Mouse (Mus musculus) myocyte (in vitro differentiated cells): Measurements from ENCODE around the gene Fam118b. TPM values are rescaled to one million over a fixed set of nuclear protein-coding genes. Genes with fewer than 3 reads are reported as not detected.

Experiments used
- H3K27me3 ChIP-seq: one replicate; pipeline ENCODE4 v1.6.1; 2011; ENCODE audit not compliant: control insufficient read depth, insufficient read depth, insufficient read length
- H3K36me3 ChIP-seq: one replicate; pipeline ENCODE4 v1.6.1; 2011; ENCODE audit not compliant: control insufficient read depth, insufficient read depth
- H3K4me2 ChIP-seq: one replicate; pipeline ENCODE4 v1.6.1; 2011; ENCODE audit warnings: low read depth, control low read depth
- H3K4me3 ChIP-seq: one replicate; pipeline ENCODE4 v1.5.1; 2011; ENCODE audit warnings: mild to moderate bottlenecking, control low read depth, moderate library complexity
- H3K79me2 ChIP-seq: one replicate; pipeline ENCODE4 v1.6.1; 2011; ENCODE audit not compliant: control insufficient read depth, insufficient read depth
- H3ac ChIP-seq: one replicate; pipeline ENCODE4 v1.6.1; 2011; ENCODE audit not compliant: control insufficient read depth, insufficient read length
- CEBPB ChIP-seq: IDR thresholded peaks from 2 replicates; pipeline ENCODE4 v1.6.1; 2011; ENCODE audit warnings: mild to moderate bottlenecking, moderate library complexity; ENCODE audit not compliant: poor library complexity, insufficient read depth, severe bottlenecking
- E2F4 ChIP-seq: IDR thresholded peaks from one replicate; pipeline ENCODE4 v1.6.1; 2011; ENCODE audit warnings: mild to moderate bottlenecking, control low read depth, moderate library complexity; ENCODE audit not compliant: insufficient read depth
- MAX ChIP-seq: IDR thresholded peaks from one replicate; pipeline ENCODE4 v1.6.1; 2011; ENCODE audit warnings: low read depth, mild to moderate bottlenecking, control low read depth
- MYOD1 ChIP-seq, 3 experiments: IDR thresholded peaks; one replicate each; pipeline ENCODE4 v1.6.1; 2011; ENCODE audit warnings: control low read depth in 2 of 3, low read depth in 2 of 3, mild to moderate bottlenecking in 2 of 3, moderate library complexity in 1 of 3; ENCODE audit not compliant: insufficient read length in 2 of 3, control insufficient read depth in 1 of 3
- MYOG ChIP-seq, 3 experiments: IDR thresholded peaks; one replicate each; pipeline ENCODE4 v1.6.1; 2011; ENCODE audit warnings: control low read depth in 2 of 3, low read depth in 2 of 3, mild to moderate bottlenecking in 2 of 3; ENCODE audit not compliant: insufficient read length in 2 of 3, control insufficient read depth in 1 of 3, insufficient read depth in 1 of 3
- POLR2A ChIP-seq: IDR thresholded peaks from one replicate; pipeline ENCODE4 v1.6.1; 2011; ENCODE audit warnings: low read depth, mild to moderate bottlenecking, control low read depth, moderate library complexity; ENCODE audit not compliant: insufficient read length
- POLR2AphosphoS2 ChIP-seq: IDR thresholded peaks from one replicate; pipeline ENCODE4 v1.6.1; 2011; ENCODE audit warnings: low read depth, control low read depth; ENCODE audit not compliant: insufficient read length
- REST ChIP-seq: IDR thresholded peaks from one replicate; pipeline ENCODE4 v1.6.1; 2011; ENCODE audit warnings: mild to moderate bottlenecking, control low read depth, moderate library complexity; ENCODE audit not compliant: insufficient read depth, insufficient read length
- SRF ChIP-seq: IDR thresholded peaks from one replicate; pipeline ENCODE4 v1.6.1; 2011; ENCODE audit warnings: low read depth; ENCODE audit not compliant: control insufficient read depth, insufficient read length
- TCF12 ChIP-seq: IDR thresholded peaks from one replicate; pipeline ENCODE4 v1.6.1; 2011; ENCODE audit warnings: mild to moderate bottlenecking, control low read depth; ENCODE audit not compliant: poor library complexity, insufficient read depth, severe bottlenecking
- TCF3 ChIP-seq: IDR thresholded peaks from one replicate; pipeline ENCODE4 v1.6.1; 2011; ENCODE audit warnings: low read depth, control low read depth; ENCODE audit not compliant: insufficient read length
- USF1 ChIP-seq: IDR thresholded peaks from one replicate; pipeline ENCODE4 v1.6.1; 2011; ENCODE audit warnings: low read depth, mild to moderate bottlenecking, control low read depth, moderate library complexity
- polyA plus RNA-seq: library from polyadenylated mRNA; unstranded; fragments of >200 nt; fragmentation: generic; extraction: Trizol; gene quantifications from one replicate; pipeline ENCODE4 v1.2.1, GENCODE M21; 2012; ENCODE audit warnings: missing spikeins

Fam118b gene
- polyA plus RNA-seq, 1 experiment: 27.1 TPM

DNA sequence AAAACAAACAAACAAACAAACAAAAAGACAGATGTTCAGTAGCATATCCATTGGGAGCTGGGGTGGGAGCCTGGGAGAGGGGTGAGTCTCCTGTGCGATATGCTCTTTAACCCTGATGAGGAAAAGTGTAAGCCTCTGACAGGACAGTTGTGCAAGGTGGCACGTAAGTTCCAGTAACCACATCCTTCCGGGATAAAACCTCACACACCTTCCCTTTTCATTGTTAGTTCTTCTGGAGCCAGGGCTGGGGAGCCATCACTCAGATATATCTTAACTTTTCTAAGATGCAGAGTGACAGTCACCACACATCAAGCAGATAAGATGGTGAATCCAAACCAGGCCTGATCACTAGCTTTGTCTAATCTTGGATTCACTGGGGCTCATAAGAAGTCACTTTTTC is 73.6 kb downstream of the Fam118b start:
- H3K36me3 ChIP-seq: no peaks in the 10 kb centered on the region
- TF ChIP-seq MYOD1 (IDR thresholded peaks at IDR 0.05; ENCODE audit: control insufficient read depth in 1 of 3, insufficient read length in 2 of 3, low read depth in 2 of 3): no peak
- TF ChIP-seq MYOG (IDR thresholded peaks at IDR 0.05; ENCODE audit: control insufficient read depth in 1 of 3, insufficient read depth in 1 of 3, insufficient read length in 2 of 3, low read depth in 2 of 3): no peak
- no peak for TF ChIP-seq POLR2AphosphoS2
- TF ChIP-seq E2F4: no peak
- no peak for TF ChIP-seq MAX
- no peak for TF ChIP-seq TCF12
- TF ChIP-seq REST: no peak
- no peak for TF ChIP-seq POLR2A
- TF ChIP-seq SRF: no peak
- TF ChIP-seq USF1: no peak
- TF ChIP-seq CEBPB: no peak

DNA sequence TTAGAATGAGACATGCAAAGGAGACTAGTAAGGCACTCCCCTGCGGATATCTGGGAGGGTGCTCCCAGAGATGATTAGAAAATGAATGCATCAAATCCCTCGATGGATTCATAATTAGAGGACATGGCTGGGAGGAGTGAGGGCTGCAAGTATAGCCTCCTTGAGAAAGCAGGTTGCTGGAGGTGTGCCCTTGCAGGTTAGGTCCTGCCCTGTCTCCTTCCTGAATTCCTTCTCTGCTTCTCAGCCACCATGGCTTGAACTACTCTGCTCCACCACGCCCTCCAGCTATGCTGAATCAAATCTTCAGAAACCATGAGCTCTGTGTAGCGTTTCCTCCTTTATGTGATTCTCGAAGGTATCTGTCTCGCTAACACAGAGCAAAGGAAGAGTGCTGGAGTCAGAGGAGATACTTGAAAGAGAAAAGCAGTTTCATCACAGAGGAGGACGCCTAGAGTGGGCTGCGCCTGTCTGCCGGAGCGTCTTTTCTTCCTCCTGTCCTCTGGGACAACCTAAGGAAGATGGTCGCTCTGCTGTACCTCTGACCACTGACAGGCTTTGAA is 74.5 kb downstream of the Fam118b start:
- Histone ChIP-seq H3K27me3 (no peaks in the 10 kb centered on the region), H3K4me3 (no peak overlapping the region), H3K79me2 (no peaks in the 10 kb centered on the region), H3ac (no peak overlapping the region), H3K36me3 (no peaks in the 10 kb centered on the region), H3K4me2 (no peak overlapping the region)
- TF ChIP-seq TCF12 (no peak), REST (no peak), CEBPB (no peak), POLR2A (no peak), MAX (no peak), TCF3 (no peak), USF1 (no peak), E2F4 (no peak), MYOG (IDR thresholded peaks at IDR 0.05; ENCODE audit: control insufficient read depth in 1 of 3, insufficient read depth in 1 of 3, insufficient read length in 2 of 3, low read depth in 2 of 3) (no peak), MYOD1 (IDR thresholded peaks at IDR 0.05; ENCODE audit: control insufficient read depth in 1 of 3, insufficient read length in 2 of 3, low read depth in 2 of 3) (no peak), SRF (no peak), POLR2AphosphoS2 (no peak)

More for the DNA sequence above, 73.6 kb downstream of the Fam118b start:
- H3K4me2 ChIP-seq: no peak overlapping the region
- H3K4me3 ChIP-seq: no peak overlapping the region
- no peaks in the 10 kb centered on the region for H3K79me2 ChIP-seq
- no peaks in the 10 kb centered on the region for H3K27me3 ChIP-seq
- H3ac ChIP-seq: no peak overlapping the region

DNA sequence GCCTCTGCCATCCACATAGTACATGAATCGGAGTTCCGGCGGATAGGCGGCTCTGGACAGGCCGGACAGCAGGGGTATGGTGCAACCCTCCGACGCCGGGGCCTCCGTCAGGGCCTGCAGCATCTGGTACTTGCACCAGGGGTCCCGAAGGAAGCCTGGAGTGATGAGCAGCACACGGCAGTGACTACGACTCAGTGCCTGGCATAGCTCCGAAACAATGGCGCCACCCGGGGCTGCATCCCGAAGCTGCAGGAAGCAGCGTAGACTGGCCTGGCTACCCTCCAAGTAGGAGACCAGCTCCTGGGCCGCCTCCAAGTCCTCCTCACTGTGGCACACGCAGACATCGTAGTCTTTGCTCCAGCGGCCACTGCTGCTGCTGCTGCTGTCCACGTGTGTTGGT is 78.9 kb downstream of the Fam118b start:
- H3K4me3 ChIP-seq: no peak overlapping the region
- H3K36me3 ChIP-seq: no peaks in the 10 kb centered on the region
- no peaks in the 10 kb centered on the region for H3K27me3 ChIP-seq
- H3K79me2 ChIP-seq: no peaks in the 10 kb centered on the region
- H3ac ChIP-seq: no peak overlapping the region
- no peak overlapping the region for H3K4me2 ChIP-seq
- TF ChIP-seq E2F4: no peak
- no peak for TF ChIP-seq SRF
- TF ChIP-seq MYOD1 (IDR thresholded peaks at IDR 0.05; ENCODE audit: control insufficient read depth in 1 of 3, insufficient read length in 2 of 3, low read depth in 2 of 3): no peak
- no peak for TF ChIP-seq TCF12
- no peak for TF ChIP-seq CEBPB
- TF ChIP-seq POLR2A: no peak
- no peak for TF ChIP-seq MAX
- TF ChIP-seq POLR2AphosphoS2: no peak
- TF ChIP-seq MYOG (IDR thresholded peaks at IDR 0.05; ENCODE audit: control insufficient read depth in 1 of 3, insufficient read depth in 1 of 3, insufficient read length in 2 of 3, low read depth in 2 of 3): no peak
- no peak for TF ChIP-seq USF1
- no peak for TF ChIP-seq REST
- TF ChIP-seq TCF3: no peak

DNA sequence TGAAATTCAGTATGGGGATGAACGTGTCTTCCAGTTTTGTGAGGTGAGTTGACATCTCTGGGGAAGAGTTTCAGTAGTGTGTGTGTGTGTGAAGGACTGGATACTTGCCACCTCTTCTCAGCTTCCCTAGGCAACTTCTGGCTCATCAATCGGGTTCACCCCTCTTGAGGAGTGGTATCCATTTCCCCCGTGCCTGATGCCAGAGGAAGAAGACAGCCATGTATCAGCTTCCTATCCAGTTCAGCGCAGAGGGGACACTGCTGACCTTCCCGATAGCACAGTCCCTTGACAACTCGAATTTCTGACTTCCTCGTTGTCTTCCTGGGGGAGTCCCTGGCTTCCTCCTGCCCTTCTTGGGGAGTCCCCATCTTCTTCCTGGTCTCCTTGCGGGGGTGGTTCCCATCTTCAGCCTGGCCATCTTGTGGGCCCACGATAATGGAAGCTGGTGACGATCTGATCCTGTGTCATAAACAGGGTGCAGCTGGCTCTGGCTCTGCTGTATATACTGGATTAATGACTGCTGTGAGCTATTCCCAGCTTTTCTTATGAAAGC is 80.2 kb downstream of the Fam118b start:
- H3K36me3 ChIP-seq: no peaks in the 10 kb centered on the region
- no peak overlapping the region for H3K4me2 ChIP-seq
- H3K4me3 ChIP-seq: no peak overlapping the region
- H3ac ChIP-seq: no peak overlapping the region
- no peaks in the 10 kb centered on the region for H3K27me3 ChIP-seq
- H3K79me2 ChIP-seq: no peaks in the 10 kb centered on the region
- TF ChIP-seq E2F4: no peak
- no peak for TF ChIP-seq REST
- TF ChIP-seq TCF3: no peak
- no peak for TF ChIP-seq MYOD1 (IDR thresholded peaks at IDR 0.05; ENCODE audit: control insufficient read depth in 1 of 3, insufficient read length in 2 of 3, low read depth in 2 of 3)
- TF ChIP-seq TCF12: no peak
- TF ChIP-seq CEBPB: no peak
- no peak for TF ChIP-seq POLR2A
- TF ChIP-seq MAX: no peak
- no peak for TF ChIP-seq MYOG (IDR thresholded peaks at IDR 0.05; ENCODE audit: control insufficient read depth in 1 of 3, insufficient read depth in 1 of 3, insufficient read length in 2 of 3, low read depth in 2 of 3)
- TF ChIP-seq SRF: no peak

DNA sequence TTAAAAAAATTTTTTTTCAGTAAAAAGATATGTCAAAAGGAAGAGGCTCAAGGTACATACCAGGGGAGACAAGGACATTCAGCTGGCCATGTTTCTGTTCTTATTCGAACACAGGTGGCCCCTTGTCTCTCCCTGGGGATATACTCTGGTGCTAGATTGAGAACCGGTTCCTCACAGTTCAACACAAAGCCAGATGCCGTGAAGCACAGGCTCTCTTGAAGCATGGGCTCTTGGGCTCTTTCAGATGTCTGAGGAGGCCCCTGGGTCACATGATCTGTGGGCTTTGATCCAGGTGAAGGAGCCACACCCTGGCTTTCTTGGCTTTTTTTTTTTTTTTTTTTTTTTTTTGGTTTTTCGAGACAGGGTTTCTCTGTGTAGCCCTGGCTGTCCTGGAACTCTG is 81.2 kb downstream of the Fam118b start:
- TF ChIP-seq TCF3 (no peak), E2F4 (no peak), MYOG (IDR thresholded peaks at IDR 0.05; ENCODE audit: control insufficient read depth in 1 of 3, insufficient read depth in 1 of 3, insufficient read length in 2 of 3, low read depth in 2 of 3) (no peak), SRF (no peak), POLR2A (no peak), POLR2AphosphoS2 (no peak), REST (no peak), MAX (no peak), CEBPB (no peak), MYOD1 (IDR thresholded peaks at IDR 0.05; ENCODE audit: control insufficient read depth in 1 of 3, insufficient read length in 2 of 3, low read depth in 2 of 3) (no peak), USF1 (no peak), TCF12 (no peak)
- Histone ChIP-seq H3K36me3 (no peaks in the 10 kb centered on the region), H3K4me2 (no peak overlapping the region), H3K4me3 (no peak overlapping the region), H3K27me3 (no peaks in the 10 kb centered on the region), H3ac (no peak overlapping the region), H3K79me2 (no peaks in the 10 kb centered on the region)
